Mouse (Mus musculus) adrenal gland (tissue): ENCODE measurements around the gene P3h1.

Source experiments
- intact Hi-C: fragments of 180-260 bp; cut with DNase I; formaldehyde crosslinking; loops from one replicate; pipeline ENCODE4 v1.15.1; 2025

P3h1 gene

GRCm38 (mm10) chr4:119234348-119234747 lies 1.6 kb downstream of the P3h1 start:
- intact Hi-C loops, result no loop called here

- intact Hi-C loops, result no loop called here
These were observed 5.9 kb downstream of the P3h1 start for GRCm38 (mm10) chr4:119238661-119239060.

- intact Hi-C loops, result no loop called here
These were observed 6.5 kb downstream of the P3h1 start for GRCm38 (mm10) chr4:119239181-119239682.

GRCm38 (mm10) chr4:119241664-119242063 lies 8.9 kb downstream of the P3h1 start:
- intact Hi-C loops, result loop anchor here (10.0 kb wide), 1 partner anchor 183 kb away; the partner anchor contains the start of genes Ppcs and Zmynd12

- intact Hi-C loops, result loop anchor here (10.0 kb wide), 1 partner anchor 182 kb away; the partner anchor contains the start of genes Ppcs and Zmynd12
These were observed 9.9 kb downstream of the P3h1 start for GRCm38 (mm10) chr4:119242571-119242970.

GRCm38 (mm10) chr4:119244468-119245240 lies 11.9 kb downstream of the P3h1 start:
- intact Hi-C loops, result loop anchor here (5.0 to 10.0 kb wide), 4 partner anchors 48 to 423 kb away; partner anchors contain the start of genes Ppcs, Ybx1 and Zmynd12

GRCm38 (mm10) chr4:119245556-119245955 lies 12.8 kb downstream of the P3h1 start:
- intact Hi-C loops, result loop anchor here (5.0 to 10.0 kb wide), 4 partner anchors 47 to 422 kb away; partner anchors contain the start of genes Ppcs, Ybx1 and Zmynd12

GRCm38 (mm10) chr4:119245961-119246360 lies 13.2 kb downstream of the P3h1 start:
- intact Hi-C loops, result loop anchor here (5.0 to 10.0 kb wide), 4 partner anchors 46 to 421 kb away; partner anchors contain the start of genes Ppcs, Ybx1 and Zmynd12

GRCm38 (mm10) chr4:119246688-119247225 lies 14.0 kb downstream of the P3h1 start:
- intact Hi-C loops, result loop anchor here (5.0 to 10.0 kb wide), 4 partner anchors 46 to 421 kb away; partner anchors contain the start of genes Ppcs, Ybx1 and Zmynd12

- intact Hi-C loops, result loop anchor here (5.0 to 10.0 kb wide), 4 partner anchors 45 to 420 kb away; partner anchors contain the start of genes Ppcs, Ybx1 and Zmynd12
These were observed 14.9 kb downstream of the P3h1 start for GRCm38 (mm10) chr4:119247462-119248235.

- intact Hi-C loops, result loop anchor here (5.0 to 10.0 kb wide), 4 partner anchors 44 to 419 kb away; partner anchors contain the start of genes Ppcs, Ybx1 and Zmynd12
These were observed 15.8 kb downstream of the P3h1 start for GRCm38 (mm10) chr4:119248407-119248965.

- intact Hi-C loops, result no loop called here
These were observed 19.5 kb downstream of the P3h1 start for GRCm38 (mm10) chr4:119252025-119252808.

- intact Hi-C loops, result no loop called here
These were observed 21.4 kb downstream of the P3h1 start for GRCm38 (mm10) chr4:119254012-119254618.

GRCm38 (mm10) chr4:119255351-119255750 lies 22.6 kb downstream of the P3h1 start, which contains the start of gene Cldn19:
TSS of gene Cldn19 (plus strand) at chr4:119255414.
- intact Hi-C loops, result no loop called here

GRCm38 (mm10) chr4:119257083-119257482 lies 24.4 kb downstream of the P3h1 start:
- intact Hi-C loops, result no loop called here

GRCm38 (mm10) chr4:119259344-119260254 lies 26.9 kb downstream of the P3h1 start:
- intact Hi-C loops, result no loop called here

GRCm38 (mm10) chr4:119261087-119261713 lies 28.5 kb downstream of the P3h1 start:
- intact Hi-C loops, result no loop called here

GRCm38 (mm10) chr4:119262483-119262882 lies 29.8 kb downstream of the P3h1 start:
- intact Hi-C loops, result no loop called here
